ENCODE assay signal across 16 mouse cellular contexts in genomic region chr5:36451119-36451518, GRCm38 (mm10). TPM values are rescaled to one million over a fixed set of nuclear protein-coding genes. Genes with fewer than 3 reads are reported as not detected.
A peak's percentile ranks its signal among the peaks of the same experiment; 100 is the strongest.
DNase-seq lines count a peak whose midpoint lies in the region; ATAC-seq and TF ChIP-seq lines count a peak whose summit lies in the region.
"Had no signal": no experiment of that assay in that cellular context is flagged by ENCODE, and none has a peak within 500 bp of the region (broad histone marks: within the 10 kb centered on the region; RNA-seq: fewer than 3 reads in every experiment).

No protein-coding gene starts in this region.

- ATAC-seq in hindbrain, postnatal 0 days, result 0 out of 2 replicates have a peak, but pooled peaks have one; percentile 27
- ATAC-seq in hindbrain, embryonic 12.5 days (ENCODE audit: low FRiP score), result no peak
- no peak for ATAC-seq in neural tube, embryonic 11.5 days (ENCODE audit: insufficient read depth, low FRiP score, low TSS enrichment)
- peak; percentile 66 for ATAC-seq in common myeloid progenitor, adult 5-6 weeks (replicated peaks; ENCODE audit: low read depth, poor library complexity, severe bottlenecking)
- ATAC-seq in monocyte, adult 5-6 weeks (replicated peaks; ENCODE audit: insufficient number of reproducible peaks, low FRiP score, low TSS enrichment, poor library complexity, severe bottlenecking), result no peak
- ATAC-seq: activated CD4-positive, CD25-positive, alpha-beta regulatory T cell, adult 4 months; forebrain, embryonic 13.5 days had no signal

- no peak for DNase-seq in hindbrain, postnatal 0 days (ENCODE audit: low spot score)
- DNase-seq in neural tube, embryonic 11.5 days (ENCODE audit: low spot score), result peak; percentile 30
- no peak for DNase-seq in neural tube, embryonic 10.5 days (ENCODE audit: extremely low spot score, low spot score)
- DNase-seq in splenic B cell, adult 2 months (ENCODE audit: low read depth, low spot score), result peak; percentile 52
- DNase-seq: gastrocnemius, postnatal 14 days; heart, postnatal 10 days; kidney, adult 9 months; right cerebral cortex, postnatal 4 days had no signal

- H3K27me3 ChIP-seq in hindbrain, postnatal 0 days (ENCODE audit: insufficient read depth, low read length), result no peaks in the 10 kb centered on the region
- no peaks in the 10 kb centered on the region for H3K27me3 ChIP-seq in hindbrain, embryonic 12.5 days
- no peaks in the 10 kb centered on the region for H3K27me3 ChIP-seq in neural tube, embryonic 11.5 days (ENCODE audit: control insufficient read depth, insufficient read depth, low read length)
- no peaks in the 10 kb centered on the region for H3K27me3 ChIP-seq in splenic B cell, adult 2 months (ENCODE audit: control insufficient read depth, insufficient read depth, low read length, poor library complexity, severe bottlenecking)
- H3K27me3 ChIP-seq: forebrain, embryonic 13.5 days; limb, embryonic 15.5 days; neural tube, embryonic 15.5 days had no signal

- no peak overlapping the region for H3K9ac ChIP-seq in hindbrain, postnatal 0 days (replicated peaks; ENCODE audit: low read length)
- H3K9ac ChIP-seq in hindbrain, embryonic 12.5 days, result no peak overlapping the region
- H3K9ac ChIP-seq in neural tube, embryonic 11.5 days (ENCODE audit: low read length), result no peak overlapping the region
- H3K9ac ChIP-seq: forebrain, embryonic 13.5 days; limb, embryonic 15.5 days; midbrain, embryonic 12.5 days; neural tube, embryonic 15.5 days had no signal

- WGBS in hindbrain, postnatal 0 days, result 30% methylated on average over 9 of the region's 10 CpGs
- WGBS in hindbrain, embryonic 12.5 days, result 26% methylated on average over 7 of the region's 10 CpGs
- 16% methylated on average over 10 of the region's 10 CpGs for WGBS in neural tube, embryonic 11.5 days

- H3K9me3 ChIP-seq in hindbrain, postnatal 0 days (ENCODE audit: low read length), result no peaks in the 10 kb centered on the region
- no peaks in the 10 kb centered on the region for H3K9me3 ChIP-seq in hindbrain, embryonic 12.5 days (replicated peaks)
- H3K9me3 ChIP-seq in neural tube, embryonic 11.5 days (ENCODE audit: control insufficient read depth, low read length), result no peaks in the 10 kb centered on the region
- H3K9me3 ChIP-seq: forebrain, embryonic 13.5 days; limb, embryonic 15.5 days; midbrain, embryonic 12.5 days; neural tube, embryonic 15.5 days had no signal

- H3K36me3 ChIP-seq in hindbrain, postnatal 0 days (ENCODE audit: insufficient read depth, low read length), result no peaks in the 10 kb centered on the region
- H3K36me3 ChIP-seq in hindbrain, embryonic 12.5 days, result no peaks in the 10 kb centered on the region
- H3K36me3 ChIP-seq in neural tube, embryonic 11.5 days (ENCODE audit: control insufficient read depth, insufficient read depth, low read length), result no peaks in the 10 kb centered on the region
- no peaks in the 10 kb centered on the region for H3K36me3 ChIP-seq in splenic B cell, adult 2 months (ENCODE audit: control insufficient read depth, insufficient read depth, low read length, poor library complexity, severe bottlenecking)
- H3K36me3 ChIP-seq: limb, embryonic 15.5 days; midbrain, embryonic 12.5 days; neural tube, embryonic 15.5 days had no signal

- TF ChIP-seq CTCF in hindbrain, postnatal 0 days (IDR thresholded peaks at IDR 0.05; ENCODE audit: low read depth), result no peak

- H3K27ac ChIP-seq in hindbrain, postnatal 0 days, result no peak overlapping the region
- no peak overlapping the region for H3K27ac ChIP-seq in hindbrain, embryonic 12.5 days
- no peak overlapping the region for H3K27ac ChIP-seq in neural tube, embryonic 11.5 days (ENCODE audit: low read depth, low read length)
- H3K27ac ChIP-seq: forebrain, embryonic 13.5 days; limb, embryonic 15.5 days; midbrain, embryonic 12.5 days; neural tube, embryonic 15.5 days had no signal

- H3K4me1 ChIP-seq in hindbrain, postnatal 0 days (ENCODE audit: insufficient read depth, low read length), result no peaks in the 10 kb centered on the region
- peaks cover 2% of the 10 kb centered on the region; the same call in 1 of the 2 replicates for H3K4me1 ChIP-seq in hindbrain, embryonic 12.5 days
- no peaks in the 10 kb centered on the region for H3K4me1 ChIP-seq in neural tube, embryonic 11.5 days (ENCODE audit: control insufficient read depth, insufficient read depth, low read length)
- H3K4me1 ChIP-seq: forebrain, embryonic 13.5 days had no signal

- H3K4me3 ChIP-seq in hindbrain, postnatal 0 days (ENCODE audit: low read length), result no peak overlapping the region
- no peak overlapping the region for H3K4me3 ChIP-seq in hindbrain, embryonic 12.5 days
- no peak overlapping the region for H3K4me3 ChIP-seq in neural tube, embryonic 11.5 days (ENCODE audit: low read depth, low read length)
- H3K4me3 ChIP-seq: forebrain, embryonic 13.5 days; limb, embryonic 15.5 days; midbrain, embryonic 12.5 days; neural tube, embryonic 15.5 days had no signal

- no peak overlapping the region for H3K4me2 ChIP-seq in hindbrain, postnatal 0 days (ENCODE audit: low read depth, low read length)
- H3K4me2 ChIP-seq in hindbrain, embryonic 12.5 days (replicated peaks), result no peak overlapping the region
- H3K4me2 ChIP-seq in neural tube, embryonic 11.5 days (ENCODE audit: low read depth), result no peak overlapping the region
- H3K4me2 ChIP-seq: forebrain, embryonic 13.5 days; limb, embryonic 15.5 days; midbrain, embryonic 12.5 days; neural tube, embryonic 15.5 days had no signal

RNA-seq across cellular contexts. Expression of gene Grpel1, which starts 13.7 kb away (rescaled TPM):
- total RNA-seq in hindbrain, postnatal 0 days (2014; rRNA removed), result 13.9 and 15.9 TPM in 2 replicates
- polyA plus RNA-seq in hindbrain, postnatal 0 days (2015; fragmentation: Nextera tagmentation; extraction: Ambion mirVana), result 41.4 and 41.9 TPM in 2 replicates
- 42.3 and 43.6 TPM in 2 replicates for polyA plus RNA-seq in hindbrain, embryonic 12.5 days (2016; fragmentation: Nextera tagmentation; extraction: Ambion mirVana)
- 56.2 and 58.6 TPM in 2 replicates for polyA plus RNA-seq in neural tube, embryonic 11.5 days (2014; fragmentation: Nextera tagmentation; extraction: Ambion mirVana)
- total RNA-seq in common myeloid progenitor, adult 5-6 weeks (2017), result 26.7 and 37.0 TPM in 2 replicates
- 36.3 to 52.1 TPM (median 47.5 TPM) in 3 replicates for total RNA-seq in monocyte, adult 5-6 weeks (2017)

RNA-seq across cellular contexts. Expression of gene Tada2b, which starts 33.0 kb away (rescaled TPM):
- 18.9 and 25.8 TPM in 2 replicates for total RNA-seq in hindbrain, postnatal 0 days (2014; rRNA removed)
- polyA plus RNA-seq in hindbrain, postnatal 0 days (2015; fragmentation: Nextera tagmentation; extraction: Ambion mirVana), result 3.4 and 3.9 TPM in 2 replicates
- polyA plus RNA-seq in hindbrain, embryonic 12.5 days (2016; fragmentation: Nextera tagmentation; extraction: Ambion mirVana), result 2.5 and 2.7 TPM in 2 replicates
- 4.0 and 4.2 TPM in 2 replicates for polyA plus RNA-seq in neural tube, embryonic 11.5 days (2014; fragmentation: Nextera tagmentation; extraction: Ambion mirVana)
- 10.8 and 20.3 TPM in 2 replicates for total RNA-seq in common myeloid progenitor, adult 5-6 weeks (2017)
- total RNA-seq in monocyte, adult 5-6 weeks (2017), result 9.1 to 25.8 TPM (median 15.7 TPM) in 3 replicates

RNA-seq across cellular contexts. Expression of gene Ccdc96, which starts 33.3 kb away (rescaled TPM):
- 0.63 and 1.3 TPM in 2 replicates for total RNA-seq in hindbrain, postnatal 0 days (2014; rRNA removed)
- 2.1 and 2.4 TPM in 2 replicates for polyA plus RNA-seq in hindbrain, postnatal 0 days (2015; fragmentation: Nextera tagmentation; extraction: Ambion mirVana)
- polyA plus RNA-seq in hindbrain, embryonic 12.5 days (2016; fragmentation: Nextera tagmentation; extraction: Ambion mirVana), result 4.7 and 5.0 TPM in 2 replicates
- 3.4 and 3.8 TPM in 2 replicates for polyA plus RNA-seq in neural tube, embryonic 11.5 days (2014; fragmentation: Nextera tagmentation; extraction: Ambion mirVana)
- total RNA-seq in common myeloid progenitor, adult 5-6 weeks (2017), result 0.05 and 0.39 TPM in 2 replicates
- 0.49 to 0.64 TPM in 2 of 3 replicates, not detected in the other for total RNA-seq in monocyte, adult 5-6 weeks (2017)
- polyA plus RNA-seq: activated CD4-positive, CD25-positive, alpha-beta regulatory T cell, adult 4 months had no signal

RNA-seq across cellular contexts. Expression of gene Sorcs2, which starts 53.2 kb away (rescaled TPM):
- total RNA-seq in hindbrain, postnatal 0 days (2014; rRNA removed), result 47.8 and 50.3 TPM in 2 replicates
- polyA plus RNA-seq in hindbrain, postnatal 0 days (2015; fragmentation: Nextera tagmentation; extraction: Ambion mirVana), result 11.5 and 12.4 TPM in 2 replicates
- polyA plus RNA-seq in hindbrain, embryonic 12.5 days (2016; fragmentation: Nextera tagmentation; extraction: Ambion mirVana), result 17.2 and 17.5 TPM in 2 replicates
- 7.9 and 9.1 TPM in 2 replicates for polyA plus RNA-seq in neural tube, embryonic 11.5 days (2014; fragmentation: Nextera tagmentation; extraction: Ambion mirVana)
- total RNA-seq in common myeloid progenitor, adult 5-6 weeks (2017), result not detected in 2 replicates
- total RNA-seq in monocyte, adult 5-6 weeks (2017), result 0.85 to 4.7 TPM (median 1.4 TPM) in 3 replicates

Comparison
In these comparisons a context has a peak if more than half of its experiments do, and no peak if none do; other contexts are left out.
1. ATAC-seq: peak in hindbrain, postnatal 0 days (single experiment) and common myeloid progenitor, adult 5-6 weeks (single experiment); none in hindbrain, embryonic 12.5 days (single experiment), neural tube, embryonic 11.5 days (single experiment) and monocyte, adult 5-6 weeks (single experiment).
2. DNase-seq: peak in neural tube, embryonic 11.5 days (single experiment) and splenic B cell, adult 2 months (single experiment); none in hindbrain, postnatal 0 days (single experiment) and neural tube, embryonic 10.5 days (single experiment).